Mouse (Mus musculus): Measurements from ENCODE around the gene Nr4a2. TPM values are rescaled to one million over a fixed set of nuclear protein-coding genes. Genes with fewer than 3 reads are reported as not detected.
A peak's percentile ranks its signal among the peaks of the same experiment; 100 is the strongest.

Nr4a2 gene
- polyA plus RNA-seq, 1 experiment from 2014 or later: 2.7 TPM

DNA sequence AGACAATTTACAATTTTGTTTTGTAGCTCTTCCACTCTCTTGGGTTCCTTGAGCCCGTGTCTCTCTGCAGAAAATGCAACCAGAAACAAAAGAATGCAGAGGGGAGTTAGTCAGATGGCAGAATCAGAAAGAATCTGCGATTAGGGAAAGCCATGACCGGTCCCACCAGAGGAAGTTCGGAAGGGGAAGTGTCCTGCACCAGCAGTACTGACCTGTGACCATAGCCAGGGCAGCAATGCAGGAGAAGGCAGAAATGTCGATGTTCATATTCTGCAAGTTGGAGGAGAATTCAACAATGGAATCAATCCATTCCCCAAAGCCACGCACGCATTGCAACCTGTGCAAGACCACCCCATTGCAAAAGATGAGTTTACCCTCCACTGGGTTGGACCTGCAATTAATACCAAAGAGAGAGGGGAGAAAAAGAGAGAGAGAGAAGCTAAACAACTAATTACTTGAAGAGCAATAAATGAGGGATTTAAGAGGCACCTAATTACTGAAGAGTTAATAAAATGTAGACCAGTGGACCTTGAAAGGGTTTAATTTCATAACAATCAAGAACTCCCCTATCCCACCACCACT, 15.4 kb downstream of the Nr4a2 start:
- no peak for ATAC-seq

DNA sequence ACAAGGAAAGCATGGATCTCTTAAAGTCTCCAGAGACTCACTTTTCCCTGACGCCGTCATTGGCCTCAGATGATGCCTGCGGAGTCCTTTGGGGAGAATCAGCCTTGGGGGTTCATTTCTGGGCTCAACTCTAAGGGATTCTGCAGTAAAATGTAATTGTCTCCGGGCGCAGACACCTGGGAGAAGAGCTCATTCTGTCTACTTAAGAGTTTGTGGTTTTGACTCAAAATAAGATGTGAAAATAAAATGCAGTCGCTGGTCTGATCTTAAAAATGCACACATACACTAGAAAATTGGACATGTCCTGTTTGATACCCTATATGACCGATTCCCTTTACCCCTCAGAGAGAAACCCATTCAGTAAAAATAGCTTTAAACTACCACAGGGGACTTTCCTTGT, 18.4 kb downstream of the Nr4a2 start:
- Histone ChIP-seq H3K9ac (replicated peaks; ENCODE audit: low read depth) (no peak overlapping the region), H3K4me3 (ENCODE audit: low read depth, low read length) (no peak overlapping the region), H3K9me3 (ENCODE audit: low read length) (no peaks in the 10 kb centered on the region), H3K27ac (ENCODE audit: low read length) (no peak overlapping the region), H3K4me2 (replicated peaks; ENCODE audit: low read depth, low read length) (no peak overlapping the region), H3K36me3 (ENCODE audit: insufficient read depth, low read length) (no peaks in the 10 kb centered on the region), H3K27me3 (replicated peaks; ENCODE audit: insufficient read depth, low read length) (peaks cover 77% of the 10 kb centered on the region), H3K4me1 (ENCODE audit: insufficient read depth, low read depth, low read length) (peaks cover 18% of the 10 kb centered on the region)
- DNase-seq (ENCODE audit: low spot score): no peak
- no peak for TF ChIP-seq EP300 (IDR thresholded peaks at IDR 0.05)
- no peak for TF ChIP-seq CTCF (IDR thresholded peaks at IDR 0.05)
- 21% methylated on average over 7 of the region's 7 CpGs for WGBS
- no peak for ATAC-seq

More for the DNA sequence above, 15.4 kb downstream of the Nr4a2 start:
- TF ChIP-seq CTCF (IDR thresholded peaks at IDR 0.05): no peak
- TF ChIP-seq EP300 (IDR thresholded peaks at IDR 0.05): no peak
- Histone ChIP-seq H3K36me3 (ENCODE audit: insufficient read depth, low read length) (no peaks in the 10 kb centered on the region), H3K9me3 (ENCODE audit: low read length) (no peaks in the 10 kb centered on the region), H3K4me2 (replicated peaks; ENCODE audit: low read depth, low read length) (no peak overlapping the region), H3K9ac (replicated peaks; ENCODE audit: low read depth) (no peak overlapping the region), H3K27ac (ENCODE audit: low read length) (no peak overlapping the region), H3K4me1 (ENCODE audit: insufficient read depth, low read depth, low read length) (peaks cover 3% of the 10 kb centered on the region; the same call in 1 of the 2 replicates), H3K27me3 (replicated peaks; ENCODE audit: insufficient read depth, low read length) (peaks cover 77% of the 10 kb centered on the region), H3K4me3 (ENCODE audit: low read depth, low read length) (no peak overlapping the region)
- WGBS: 58% methylated on average over 7 of the region's 7 CpGs
- no peak for DNase-seq (ENCODE audit: low spot score)

DNA sequence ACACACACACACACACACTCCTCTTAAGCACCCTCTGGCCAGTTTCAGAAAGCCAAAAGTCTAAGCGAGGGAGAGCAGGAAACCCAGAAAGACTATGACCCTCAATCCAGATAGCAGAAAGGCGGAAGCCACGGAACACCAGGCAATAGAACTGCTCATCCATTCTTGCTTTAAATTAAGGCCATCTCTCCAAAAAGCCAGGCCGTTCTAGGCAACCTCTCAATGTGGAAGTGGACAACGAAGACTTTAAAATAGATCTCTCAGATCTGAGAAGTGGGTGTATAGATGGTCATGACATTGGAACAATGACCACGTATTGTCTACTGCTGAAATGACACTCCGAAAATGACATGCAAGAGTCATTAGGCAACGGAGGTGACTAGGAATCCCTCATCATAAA, 19.1 kb downstream of the Nr4a2 start:
- no peaks in the 10 kb centered on the region for H3K9me3 ChIP-seq (ENCODE audit: low read length)
- 10% methylated on average over 8 of the region's 8 CpGs for WGBS

DNA sequence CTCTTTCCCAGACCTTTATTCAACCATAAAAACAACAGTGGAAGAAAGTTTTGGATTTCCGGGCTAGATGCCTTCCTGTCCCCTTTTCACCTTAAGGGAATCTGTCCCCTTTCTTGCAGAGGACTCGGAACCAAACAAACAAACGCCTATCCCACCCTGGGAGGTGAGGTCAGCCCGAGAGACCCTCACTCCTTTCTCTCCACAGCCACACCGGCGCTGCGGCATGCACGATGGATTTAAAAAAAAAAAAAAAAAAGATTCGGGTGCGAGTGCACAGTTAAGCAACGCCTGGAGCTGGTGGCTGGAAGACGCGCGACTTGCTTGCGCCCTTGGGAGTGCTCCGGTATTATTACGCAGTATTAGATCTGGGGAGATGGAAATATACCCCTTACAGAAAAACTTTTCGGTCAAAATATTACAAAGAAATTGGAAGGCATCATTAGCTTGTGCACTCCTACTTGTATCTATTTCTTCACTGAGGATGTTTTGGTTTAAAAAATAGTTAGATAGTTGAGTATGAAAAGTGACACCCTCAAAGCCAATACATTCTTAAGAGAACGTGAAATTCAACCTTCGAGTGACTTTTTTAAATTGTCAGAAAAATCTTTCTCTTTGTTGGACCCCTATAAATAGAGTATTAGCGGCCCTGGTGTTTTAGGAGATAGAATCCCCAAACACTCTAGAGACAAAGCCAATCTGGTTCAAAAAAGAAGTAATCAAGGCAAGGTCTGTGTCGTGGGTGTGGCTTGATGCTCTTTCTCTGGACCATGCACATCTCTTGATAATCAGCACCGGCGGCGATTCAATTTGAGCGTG, 19.8 kb downstream of the Nr4a2 start:
- WGBS: 3% methylated on average over 25 of the region's 26 CpGs
- Histone ChIP-seq H3K9me3 (ENCODE audit: low read length) (no peaks in the 10 kb centered on the region), H3K9ac (replicated peaks; ENCODE audit: low read depth) (no peak overlapping the region), H3K36me3 (ENCODE audit: insufficient read depth, low read length) (no peaks in the 10 kb centered on the region), H3K4me1 (ENCODE audit: insufficient read depth, low read depth, low read length) (peaks cover 18% of the 10 kb centered on the region), H3K4me2 (replicated peaks; ENCODE audit: low read depth, low read length) (peak overlapping the region; percentile 51; the same call in 1 of the 2 replicates), H3K27me3 (replicated peaks; ENCODE audit: insufficient read depth, low read length) (peaks cover 68% of the 10 kb centered on the region), H3K27ac (ENCODE audit: low read length) (no peak overlapping the region), H3K4me3 (ENCODE audit: low read depth, low read length) (0 out of 2 replicates have a peak overlapping the region, but pooled peaks have one; percentile 35)
- DNase-seq (ENCODE audit: low spot score): no peak
- ATAC-seq: no peak
- TF ChIP-seq CTCF (IDR thresholded peaks at IDR 0.05) (no peak), EP300 (IDR thresholded peaks at IDR 0.05) (no peak)

More for the DNA sequence above, 19.1 kb downstream of the Nr4a2 start:
- Histone ChIP-seq H3K27ac (ENCODE audit: low read length) (no peak overlapping the region), H3K9ac (replicated peaks; ENCODE audit: low read depth) (no peak overlapping the region), H3K4me1 (ENCODE audit: insufficient read depth, low read depth, low read length) (peaks cover 18% of the 10 kb centered on the region), H3K4me2 (replicated peaks; ENCODE audit: low read depth, low read length) (no peak overlapping the region), H3K27me3 (replicated peaks; ENCODE audit: insufficient read depth, low read length) (peaks cover 74% of the 10 kb centered on the region), H3K4me3 (ENCODE audit: low read depth, low read length) (no peak overlapping the region), H3K36me3 (ENCODE audit: insufficient read depth, low read length) (no peaks in the 10 kb centered on the region)
- no peak for TF ChIP-seq CTCF (IDR thresholded peaks at IDR 0.05)
- ATAC-seq (no peak), DNase-seq (ENCODE audit: low spot score) (no peak)

- Histone ChIP-seq H3K4me2 (replicated peaks; ENCODE audit: low read depth, low read length) (peak overlapping the region; percentile 51), H3K27me3 (replicated peaks; ENCODE audit: insufficient read depth, low read length) (peaks cover 65% of the 10 kb centered on the region), H3K4me1 (ENCODE audit: insufficient read depth, low read depth, low read length) (peaks cover 18% of the 10 kb centered on the region), H3K9ac (replicated peaks; ENCODE audit: low read depth) (no peak overlapping the region), H3K4me3 (ENCODE audit: low read depth, low read length) (peak overlapping the region; percentile 35), H3K27ac (ENCODE audit: low read length) (no peak overlapping the region), H3K36me3 (ENCODE audit: insufficient read depth, low read length) (no peaks in the 10 kb centered on the region), H3K9me3 (ENCODE audit: low read length) (no peaks in the 10 kb centered on the region)
- no peak for TF ChIP-seq CTCF (IDR thresholded peaks at IDR 0.05)
- TF ChIP-seq EP300 (IDR thresholded peaks at IDR 0.05): no peak
- WGBS: 2% methylated on average over 34 of the region's 37 CpGs
- peak; percentile 26; the same call in 1 of the 2 replicates for ATAC-seq
- DNase-seq (ENCODE audit: low spot score): no peak
Measured at GRCm38 (mm10) chr2:57102856-57103844, 20.7 kb downstream of the Nr4a2 start.
